Mouse (Mus musculus) natural killer cell, adult 2 months (primary cell): ENCODE results near the gene Krtap1-4.
"Not testable (repeated sequence)": the region's sequence is repeated elsewhere in the genome, so short reads cannot be mapped to it uniquely, and the experiment has no call there.

Source experiments
- DNase-seq, 2 experiments: peaks; one replicate each; pipeline ENCODE4 v3.0.0; 2022; ENCODE audit warnings: low spot score in 2 of 2

Krtap1-4 gene

DNA sequence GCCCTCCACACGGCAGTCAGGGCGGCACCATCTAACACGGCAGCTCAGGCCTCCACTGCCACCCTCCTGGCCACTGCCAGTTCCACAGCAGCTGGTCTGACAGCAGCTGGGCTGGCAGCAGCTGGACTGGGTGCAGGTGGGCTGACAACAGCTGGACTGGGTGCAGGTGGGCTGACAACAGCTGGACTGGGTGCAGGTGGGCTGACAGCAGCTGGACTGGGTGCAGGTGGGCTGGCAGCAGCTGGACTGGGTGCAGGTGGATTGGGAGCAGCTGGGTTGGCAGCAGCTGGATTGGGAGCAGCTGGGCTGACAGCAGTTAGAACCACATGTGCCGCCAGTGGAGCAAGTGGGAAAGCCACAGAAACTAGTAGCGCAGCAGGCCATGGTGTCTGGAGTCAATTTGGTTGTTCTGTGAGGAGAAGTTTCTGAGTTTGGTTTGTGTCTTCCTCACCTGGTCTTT lies at the start of gene Krtap1-4:
TSS of gene Krtap1-4 (minus strand) at position 410 of the 460 bp plus-strand sequence.
- no peak for DNase-seq

DNA sequence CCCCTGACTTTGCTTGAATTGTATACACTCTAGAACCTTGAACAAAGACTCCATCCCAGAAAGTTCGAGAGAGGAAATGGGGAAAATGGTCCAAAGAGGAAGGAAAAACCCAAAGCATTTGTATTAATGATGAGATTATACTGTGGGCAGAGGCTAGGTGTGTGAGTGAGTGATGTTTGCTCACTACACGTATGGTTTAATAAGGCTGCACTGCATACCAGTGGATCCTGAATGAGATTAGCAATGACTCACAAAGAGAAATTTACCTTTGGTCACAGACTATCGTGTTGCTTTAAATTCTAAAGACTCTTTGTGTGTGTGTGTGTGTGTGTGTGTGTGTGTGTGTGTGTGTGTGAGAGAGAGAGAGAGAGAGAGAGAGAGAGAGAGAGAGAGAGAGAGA lies 47.4 kb upstream of the Krtap1-4 start:
- DNase-seq, result no peak

DNA sequence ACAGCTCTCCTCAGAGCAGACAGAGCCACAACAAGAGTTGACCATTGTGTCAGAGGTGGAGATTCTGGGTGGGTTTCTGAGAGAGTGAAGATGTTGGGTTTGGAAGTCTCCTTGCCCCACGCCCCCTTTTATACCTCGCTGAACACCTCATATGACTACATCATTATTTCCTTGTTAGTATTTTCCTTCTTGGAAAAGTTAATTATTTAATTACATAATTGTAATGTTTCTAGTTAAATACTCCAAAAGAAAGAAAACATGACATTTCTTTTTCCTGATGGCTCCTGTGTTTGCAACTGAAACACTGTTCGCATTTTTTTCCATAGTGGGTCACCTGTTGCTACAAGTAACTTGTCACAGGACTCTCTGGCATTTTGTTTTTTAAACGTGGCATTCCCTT lies 44.7 kb upstream of the Krtap1-4 start, which contains the start of gene Krtap4-1:
TSS of gene Krtap4-1 (minus strand) at position 101 of the 400 bp plus-strand sequence.
- DNase-seq, result no peak

DNA sequence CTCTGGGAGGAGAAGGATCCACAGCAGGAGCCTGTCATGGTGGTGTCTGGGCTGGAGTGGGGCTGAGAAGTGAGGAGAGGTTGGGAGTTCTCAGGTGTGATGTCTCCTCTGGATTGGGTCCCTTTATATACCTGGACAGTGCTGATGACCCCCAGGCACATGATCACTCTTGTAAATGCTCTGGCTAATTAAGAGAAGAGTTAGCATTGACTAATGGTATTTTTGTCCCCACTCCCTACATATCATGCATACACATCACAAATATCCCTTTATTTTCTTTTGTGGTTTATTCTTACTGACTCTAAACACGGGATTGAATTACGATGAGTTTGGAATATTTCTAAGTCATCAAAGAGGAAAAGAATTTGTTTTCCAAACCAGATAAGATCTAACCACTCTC lies 36.9 kb upstream of the Krtap1-4 start, which contains the start of gene Gm11562:
TSS of gene Gm11562 (minus strand) at position 101 of the 400 bp plus-strand sequence.
- DNase-seq, result no peak

DNA sequence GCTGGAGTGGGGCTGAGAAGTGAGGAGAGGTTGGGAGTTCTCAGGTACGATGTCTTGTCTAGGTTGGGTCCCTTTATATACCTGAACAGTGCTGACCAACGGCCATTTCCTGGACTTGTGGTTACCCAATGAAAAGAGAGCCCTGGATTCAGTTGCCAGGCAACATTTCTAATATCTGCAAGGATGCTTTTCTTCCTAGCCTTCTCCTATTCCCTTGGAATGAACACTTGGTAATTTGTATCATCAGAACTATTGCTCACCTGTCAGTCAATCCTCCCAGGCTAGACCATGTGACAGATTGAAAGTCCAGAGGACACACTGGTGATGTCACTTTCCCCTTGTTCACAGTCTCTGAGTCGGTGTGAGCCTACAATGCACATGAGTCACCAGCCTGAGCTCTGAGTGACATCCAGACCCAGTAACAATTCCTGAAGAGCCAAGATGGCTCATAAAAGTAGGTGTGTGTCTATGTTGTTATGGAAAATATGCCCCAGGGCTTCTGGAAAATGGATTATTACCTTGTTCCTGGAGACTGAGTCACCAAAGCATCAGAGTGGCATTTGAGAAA lies 31.4 kb upstream of the Krtap1-4 start, which contains the start of gene Krtap2-4:
TSS of gene Krtap2-4 (minus strand) at position 51 of the 568 bp plus-strand sequence.
- no peak for DNase-seq

DNA sequence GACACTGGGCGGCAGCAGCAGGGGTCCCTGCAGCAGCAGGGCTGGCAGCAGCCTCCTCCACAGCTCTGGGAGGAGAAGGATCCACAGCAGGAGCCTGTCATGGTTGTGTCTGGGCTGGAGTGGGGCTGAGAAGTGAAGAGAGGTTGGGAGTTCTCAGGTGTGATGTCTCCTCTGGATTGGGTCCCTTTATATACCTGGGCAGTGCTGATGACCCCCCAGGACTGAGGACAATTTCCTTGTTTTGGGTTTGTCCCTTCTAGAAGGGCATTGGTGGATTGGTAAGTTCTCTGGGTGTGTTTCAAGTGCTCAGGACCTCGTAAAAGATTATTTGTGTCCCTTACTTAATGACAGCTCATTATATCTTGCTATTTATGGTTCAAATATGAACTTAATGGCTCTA lies 26.6 kb upstream of the Krtap1-4 start, which contains the start of gene Gm11937:
TSS of gene Gm11937 (minus strand) at position 101 of the 400 bp plus-strand sequence.
- DNase-seq, result not testable (repeated sequence)

DNA sequence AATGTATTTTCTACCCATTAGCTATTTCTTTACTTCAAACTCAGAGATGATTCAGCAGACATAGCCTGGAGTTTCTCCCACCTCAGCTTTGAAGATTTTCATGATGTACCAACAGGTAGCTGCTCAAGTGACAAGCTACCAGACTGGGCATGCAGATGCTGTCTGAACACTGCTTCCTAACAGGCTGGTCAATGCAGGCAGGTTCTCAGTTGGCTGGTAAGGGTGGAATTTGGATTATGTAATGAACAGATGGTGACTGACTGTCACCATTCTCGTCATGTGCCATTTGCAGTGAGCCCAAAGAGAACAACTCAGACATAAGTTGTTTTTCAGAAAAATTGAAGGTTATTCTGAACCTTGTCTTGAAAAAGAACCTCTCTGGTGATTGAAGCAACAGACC lies 25.7 kb upstream of the Krtap1-4 start:
- no peak for DNase-seq

DNA sequence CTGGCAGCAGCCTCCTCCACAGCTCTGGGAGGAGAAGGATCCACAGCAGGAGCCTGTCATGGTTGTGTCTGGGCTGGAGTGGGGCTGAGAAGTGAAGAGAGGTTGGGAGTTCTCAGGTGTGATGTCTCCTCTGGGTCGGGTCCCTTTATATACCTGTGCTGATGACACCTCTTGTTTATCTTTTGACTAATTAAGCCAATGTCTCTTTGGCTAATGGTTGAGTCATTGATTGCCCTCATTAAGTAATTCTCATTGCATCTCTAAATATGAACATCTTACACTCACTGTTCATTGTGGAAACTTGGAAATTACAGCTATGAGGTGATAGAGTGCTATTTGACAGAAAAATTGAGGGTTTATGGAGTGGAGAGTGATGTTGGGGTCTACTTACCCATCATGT lies 19.8 kb upstream of the Krtap1-4 start, which contains the start of gene Gm11938:
TSS of gene Gm11938 (minus strand) at position 101 of the 400 bp plus-strand sequence.
- DNase-seq, result not testable (repeated sequence)

DNA sequence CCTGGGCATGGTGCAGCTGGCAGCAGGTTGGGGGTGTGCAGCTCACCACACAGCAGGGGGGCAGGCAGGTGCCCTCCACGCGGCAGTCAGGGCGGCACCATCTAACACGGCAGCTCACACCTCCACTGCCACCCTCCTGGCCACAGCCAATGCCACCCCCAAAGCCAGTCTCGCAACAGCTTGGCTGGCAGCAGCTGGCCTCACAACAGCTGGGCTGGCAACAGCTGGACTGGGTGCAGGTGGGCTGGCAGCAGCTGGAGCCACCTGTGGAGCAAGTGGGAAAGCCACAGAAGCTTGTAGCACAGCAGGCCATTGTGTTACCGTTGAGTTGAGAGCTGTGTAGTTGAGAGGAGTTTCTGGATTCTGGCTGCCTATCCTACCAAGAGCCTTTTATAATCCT lies 14.3 kb upstream of the Krtap1-4 start, which contains the start of gene Krtap9-3:
TSS of gene Krtap9-3 (minus strand) at position 364 of the 400 bp plus-strand sequence.
- not testable (repeated sequence) for DNase-seq

DNA sequence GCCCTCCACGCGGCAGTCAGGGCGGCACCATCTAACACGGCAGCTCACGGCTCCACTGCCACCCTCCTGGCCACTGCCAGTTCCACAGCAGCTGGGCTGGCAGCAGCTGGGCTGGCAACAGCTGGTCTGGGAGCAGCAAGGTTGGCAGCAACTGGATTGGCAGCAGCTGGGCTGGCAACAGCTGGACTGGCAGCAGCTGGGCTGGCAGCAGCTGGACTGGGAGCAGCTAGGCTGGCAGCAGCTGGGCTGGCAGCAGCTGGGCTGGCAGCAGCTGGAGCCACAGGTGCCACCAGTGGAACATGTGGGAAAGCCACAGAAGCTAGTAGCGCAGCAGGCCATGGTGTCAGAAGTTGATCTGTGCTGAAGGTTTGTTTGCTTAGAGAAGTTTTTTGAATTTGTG lies 7.5 kb upstream of the Krtap1-4 start, which contains the start of gene Krtap1-3:
TSS of gene Krtap1-3 (minus strand) at position 359 of the 400 bp plus-strand sequence.
- no peak for DNase-seq

DNA sequence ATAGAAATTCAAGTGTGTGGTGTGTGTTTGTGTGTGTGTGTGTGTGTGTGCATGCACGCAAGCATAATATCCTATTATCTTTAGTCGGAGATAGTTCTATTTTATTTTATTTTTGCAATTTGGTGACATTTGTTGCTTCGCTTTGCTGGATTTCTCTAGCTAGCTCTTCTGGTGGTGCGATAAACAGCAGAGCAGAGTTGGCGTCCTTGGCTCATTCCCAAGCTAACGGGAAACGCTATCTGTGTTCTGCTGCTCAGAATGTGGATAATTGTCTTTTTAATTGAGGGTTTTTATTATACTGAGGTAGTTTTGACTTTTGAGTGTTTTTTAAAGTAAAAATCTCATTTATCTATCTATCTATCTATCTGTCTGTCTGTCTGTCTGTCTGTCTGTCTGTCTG lies 1.6 kb upstream of the Krtap1-4 start:
- DNase-seq, result no peak

DNA sequence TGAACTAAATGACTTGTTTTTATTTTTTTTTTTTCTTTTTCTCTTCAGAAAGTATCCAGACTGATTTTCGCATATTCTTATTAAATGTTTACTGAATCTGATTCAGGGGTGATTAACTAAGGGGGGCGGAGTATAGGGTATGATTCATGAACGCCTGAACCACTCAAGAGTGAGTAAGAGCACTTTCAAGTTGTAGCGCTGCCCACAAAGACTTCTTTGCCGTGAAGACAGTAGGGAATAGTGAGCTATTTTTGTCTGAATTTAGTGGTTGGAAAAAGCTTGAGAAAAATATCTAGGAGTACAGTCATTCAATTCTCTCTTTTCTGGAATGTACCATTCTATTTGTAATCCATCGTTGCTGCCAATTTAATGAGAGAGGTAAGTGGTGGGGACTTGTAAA lies 1.9 kb downstream of the Krtap1-4 start:
- no peak for DNase-seq

DNA sequence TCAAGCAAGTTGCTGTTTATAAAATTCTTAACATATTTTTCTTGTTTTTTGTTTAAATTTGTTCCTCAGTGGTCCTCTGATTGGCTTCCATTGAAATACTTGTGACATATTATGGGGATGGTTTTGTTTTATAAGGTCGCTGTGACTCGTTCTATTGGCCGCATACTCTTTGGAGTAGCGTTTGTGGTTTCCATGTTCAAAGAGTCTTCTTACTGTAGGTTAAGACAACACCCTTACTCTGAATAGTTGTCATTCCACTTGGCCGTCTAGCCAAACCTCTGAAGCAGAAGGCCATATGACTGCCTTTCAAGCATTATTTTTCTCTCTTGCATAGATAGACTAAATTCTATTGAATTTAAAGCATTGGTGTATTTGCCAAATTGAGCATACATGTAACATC lies 2.4 kb downstream of the Krtap1-4 start:
- DNase-seq, result no peak

DNA sequence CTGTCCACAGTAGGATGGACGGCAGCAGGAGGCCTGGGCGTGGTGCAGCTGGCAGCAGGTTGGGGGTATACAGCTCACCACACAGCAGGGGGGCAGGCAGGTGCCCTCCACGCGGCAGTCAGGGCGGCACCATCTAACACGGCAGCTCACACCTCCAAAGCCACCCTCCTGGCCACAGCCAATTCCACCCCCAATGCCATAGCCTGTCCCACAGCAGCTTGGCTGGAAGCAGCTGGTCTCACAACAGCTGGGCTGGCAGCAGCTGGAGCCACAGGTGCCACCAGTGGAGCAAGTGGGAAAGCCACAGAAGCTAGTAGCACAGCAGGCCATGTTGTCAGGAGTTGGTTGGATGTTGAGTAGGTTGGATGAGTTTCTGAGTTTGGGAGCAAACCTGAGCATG lies 2.8 kb downstream of the Krtap1-4 start, which contains the start of gene Krtap1-5:
TSS of gene Krtap1-5 (minus strand) at position 381 of the 400 bp plus-strand sequence.
- no peak for DNase-seq

DNA sequence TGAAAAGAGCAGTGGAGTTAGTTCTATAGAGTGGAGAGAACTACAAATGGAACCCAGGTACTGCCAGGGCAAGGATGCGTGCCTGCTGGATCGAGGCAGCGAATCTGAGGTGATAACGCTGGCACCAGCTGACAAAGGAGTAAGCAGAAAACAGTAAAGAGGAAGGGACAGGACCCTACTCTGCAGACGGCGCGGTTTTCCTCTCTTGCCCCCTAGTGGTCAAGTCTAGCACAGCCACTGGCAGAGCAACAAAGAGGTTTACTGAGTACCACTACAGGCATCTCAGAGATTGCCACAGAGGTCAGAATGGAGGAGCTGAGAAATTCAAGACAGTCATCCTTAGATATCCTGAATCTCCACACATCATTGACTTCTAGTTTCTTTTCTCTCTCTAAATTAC lies 9.3 kb downstream of the Krtap1-4 start:
- peak; percentile 12 to 40 for DNase-seq

DNA sequence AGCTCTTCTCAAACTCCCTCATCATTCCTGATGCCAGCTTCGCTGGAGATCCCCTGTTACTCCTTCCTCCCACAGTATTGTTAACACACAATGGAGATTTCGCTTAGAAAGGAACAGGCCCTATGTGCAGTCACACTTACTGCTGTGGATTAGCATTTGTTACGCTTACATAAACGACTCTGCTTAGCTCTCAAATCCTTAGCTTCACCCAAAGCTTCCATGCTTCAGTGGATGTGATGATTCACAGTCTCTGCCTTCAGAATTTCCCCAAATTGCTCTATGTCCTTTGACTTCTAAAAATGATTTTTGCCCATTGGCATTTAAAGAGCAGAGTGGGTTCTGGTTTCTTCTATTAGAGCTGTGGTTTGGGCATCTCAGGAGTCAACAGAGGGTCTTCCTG lies 10.3 kb downstream of the Krtap1-4 start:
- DNase-seq, result no peak

DNA sequence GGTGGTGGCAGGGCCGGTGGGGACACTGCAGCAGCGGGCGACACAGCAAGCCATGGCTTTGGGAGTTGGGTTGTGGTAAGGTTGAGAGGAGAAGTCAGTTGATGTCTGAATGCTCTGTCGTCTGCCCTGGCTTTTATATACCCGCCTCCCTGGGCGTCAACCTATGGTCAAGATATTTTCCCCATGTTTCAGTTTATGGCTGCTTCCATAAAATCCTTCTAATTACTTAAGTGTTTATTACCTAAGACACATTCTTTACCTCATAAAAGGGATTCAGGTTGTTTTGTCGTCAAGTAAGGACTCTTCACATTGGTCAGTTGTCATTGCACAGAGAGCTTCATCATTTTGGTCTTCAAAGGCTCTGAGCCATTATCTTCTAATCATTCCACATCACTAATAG lies 16.9 kb downstream of the Krtap1-4 start, which contains the start of gene Krtap3-1:
TSS of gene Krtap3-1 (minus strand) at position 101 of the 400 bp plus-strand sequence.
- no peak for DNase-seq

DNA sequence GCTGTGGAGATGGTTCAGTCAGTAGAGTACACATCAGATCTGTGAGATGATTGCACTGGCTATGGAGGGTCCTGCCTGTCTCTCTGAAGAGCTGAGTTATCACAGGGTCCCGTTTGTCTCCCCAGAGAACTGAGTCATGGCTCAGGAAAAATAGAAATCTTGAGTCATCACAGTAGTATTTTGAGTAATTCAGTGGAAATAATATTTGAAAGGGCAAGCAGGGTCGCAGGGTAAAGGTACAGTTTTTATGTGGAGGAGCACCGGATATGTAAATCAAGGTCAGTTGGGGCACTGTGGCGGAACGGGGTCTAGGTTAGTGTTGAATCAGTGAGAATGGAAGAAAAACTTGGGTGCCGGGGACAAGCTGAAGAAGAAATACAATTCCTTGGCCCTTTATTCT lies 20.9 kb downstream of the Krtap1-4 start:
- no peak for DNase-seq

DNA sequence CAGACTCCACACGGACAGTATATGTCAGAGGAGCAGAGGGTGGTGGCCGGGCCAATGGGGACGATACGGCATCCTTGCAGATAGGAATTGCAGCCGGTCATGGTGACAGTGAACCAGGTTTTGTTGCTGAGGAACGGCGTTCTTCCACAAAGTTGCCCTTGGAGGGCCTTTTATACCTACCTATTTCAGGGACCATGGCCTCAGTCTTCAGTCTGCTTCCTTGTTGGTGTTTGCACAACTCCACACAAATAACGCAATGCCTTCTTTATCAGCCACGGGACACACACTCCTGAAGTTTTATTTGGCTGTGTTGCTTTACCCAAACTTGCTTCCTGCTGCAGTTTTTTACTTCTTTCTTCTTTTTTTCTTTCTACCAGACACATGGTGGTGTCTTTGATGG lies 24.1 kb downstream of the Krtap1-4 start, which contains the start of gene Gm11939:
TSS of gene Gm11939 (minus strand) at position 101 of the 400 bp plus-strand sequence.
- no peak for DNase-seq

DNA sequence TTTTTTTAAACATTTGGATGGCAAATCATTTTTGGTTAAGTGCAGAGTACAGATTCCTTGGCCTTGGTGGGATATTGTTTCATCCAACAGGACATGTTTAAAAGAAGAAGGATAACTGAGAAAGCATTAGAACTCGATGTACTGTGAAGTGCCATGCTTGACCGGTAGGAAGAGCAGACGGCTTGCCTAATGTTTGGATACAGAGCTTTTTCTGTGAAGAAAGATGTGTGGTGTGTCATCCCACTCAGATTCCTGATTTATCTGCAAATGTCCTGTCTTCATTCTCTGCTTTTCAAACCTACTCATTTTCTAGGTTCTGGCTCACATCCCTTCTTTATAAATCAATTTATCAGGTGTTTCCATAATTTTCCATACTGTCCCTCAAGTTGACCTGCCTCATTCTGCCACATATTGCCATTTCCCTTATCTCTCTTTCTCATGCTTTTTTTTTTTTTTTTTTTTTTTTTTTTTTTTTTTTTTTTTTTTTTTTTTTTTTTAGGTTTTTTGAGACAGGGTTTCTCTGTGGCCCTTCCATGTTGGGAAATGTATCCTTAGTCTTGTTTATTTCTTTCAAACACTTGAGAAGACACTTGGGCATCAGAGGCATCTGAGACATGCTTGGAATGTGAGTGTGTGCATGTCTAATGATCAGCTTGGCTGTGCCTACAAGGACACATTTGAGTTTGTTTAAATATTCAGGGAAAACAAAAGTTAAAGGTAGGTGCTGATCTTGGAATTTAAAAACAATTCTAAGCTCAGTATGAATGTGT lies 25.3 kb downstream of the Krtap1-4 start:
- DNase-seq, result no peak

DNA sequence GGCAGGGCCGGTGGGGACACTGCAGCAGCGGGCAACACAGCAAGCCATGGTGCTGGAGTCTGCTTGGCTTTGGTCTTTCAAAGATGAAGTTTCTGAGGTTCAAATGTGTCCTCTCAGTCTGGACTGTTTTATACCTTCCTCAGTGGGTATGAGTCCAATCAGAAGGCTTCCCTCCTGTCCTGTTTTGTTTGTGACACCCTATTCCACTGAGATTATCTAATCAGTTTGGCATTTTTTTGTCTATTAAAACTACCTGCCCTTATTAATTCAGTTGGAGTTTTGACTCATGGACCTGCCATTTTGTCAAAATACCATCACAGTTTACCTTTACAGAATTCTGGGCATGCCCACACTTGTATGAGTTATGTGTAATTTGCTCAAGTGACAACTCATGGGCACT lies 26.7 kb downstream of the Krtap1-4 start, which contains the start of gene Krtap3-2:
TSS of gene Krtap3-2 (minus strand) at position 101 of the 400 bp plus-strand sequence.
- no peak for DNase-seq

DNA sequence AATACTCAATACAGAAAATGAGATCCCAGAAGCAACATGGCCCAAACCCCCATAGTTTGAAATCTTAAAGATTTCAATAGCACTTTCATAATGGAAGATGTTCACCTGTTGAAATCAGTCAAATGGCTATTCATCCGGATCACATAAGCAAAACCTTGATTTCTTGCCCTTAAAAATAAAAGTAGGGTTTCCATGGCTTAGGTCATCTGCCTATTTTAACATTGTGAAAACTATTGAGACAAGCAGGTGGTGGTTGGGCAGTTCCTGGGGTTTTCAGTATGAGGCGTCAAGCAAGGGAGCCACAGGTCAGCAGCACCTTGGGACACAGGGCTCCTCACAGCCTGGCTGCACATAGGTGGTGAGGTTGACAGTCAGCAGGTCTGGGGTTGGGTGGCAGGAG lies 27.3 kb downstream of the Krtap1-4 start:
- DNase-seq, result no peak
